Mouse (Mus musculus): Measurements from ENCODE around the gene Atp1b3. TPM values are rescaled to one million over a fixed set of nuclear protein-coding genes. Genes with fewer than 3 reads are reported as not detected.

The Atp1b3 gene
- polyA plus RNA-seq, 1 experiment from 2014 or later: 153 TPM

- Histone ChIP-seq H3K4me1 (replicated peaks) (peaks cover 6% of the 10 kb centered on the region), H3K27me3 (replicated peaks) (no peaks in the 10 kb centered on the region), H3K4me2 (replicated peaks) (no peak overlapping the region), H3K9ac (no peak overlapping the region), H3K36me3 (no peaks in the 10 kb centered on the region), H3K27ac (no peak overlapping the region), H3K4me3 (replicated peaks) (no peak overlapping the region), H3K9me3 (no peaks in the 10 kb centered on the region)
- no peak for ATAC-seq
- WGBS: 51% methylated on average over 18 of the region's 18 CpGs
These were observed 19.7 kb upstream of the Atp1b3 start for GRCm38 (mm10) chr9:96383714-96384487.

GRCm38 (mm10) chr9:96382756-96383155, 18.5 kb upstream of the Atp1b3 start:
- ATAC-seq: no peak
- no peak overlapping the region for H3K4me3 ChIP-seq (replicated peaks)
- H3K36me3 ChIP-seq: no peaks in the 10 kb centered on the region
- 69% methylated on average over 4 of the region's 4 CpGs for WGBS
- no peaks in the 10 kb centered on the region for H3K9me3 ChIP-seq
- no peaks in the 10 kb centered on the region for H3K27me3 ChIP-seq (replicated peaks)
- H3K9ac ChIP-seq: no peak overlapping the region
- H3K27ac ChIP-seq: no peak overlapping the region
- H3K4me1 ChIP-seq (replicated peaks): peaks cover 8% of the 10 kb centered on the region
- H3K4me2 ChIP-seq (replicated peaks): no peak overlapping the region

- Histone ChIP-seq H3K4me2 (replicated peaks) (no peak overlapping the region), H3K27me3 (replicated peaks) (no peaks in the 10 kb centered on the region), H3K9ac (no peak overlapping the region), H3K9me3 (no peaks in the 10 kb centered on the region), H3K27ac (no peak overlapping the region), H3K36me3 (no peaks in the 10 kb centered on the region), H3K4me3 (replicated peaks) (no peak overlapping the region), H3K4me1 (replicated peaks) (peaks cover 8% of the 10 kb centered on the region)
- WGBS: 45% methylated on average over 13 of the region's 13 CpGs
- ATAC-seq: peak; percentile 61; the same call in 1 of the 2 replicates
These were observed 17.2 kb upstream of the Atp1b3 start for GRCm38 (mm10) chr9:96381393-96381792.

GRCm38 (mm10) chr9:96379551-96379950, 15.3 kb upstream of the Atp1b3 start:
- Histone ChIP-seq H3K9ac (no peak overlapping the region), H3K27me3 (replicated peaks) (no peaks in the 10 kb centered on the region), H3K27ac (no peak overlapping the region), H3K4me3 (replicated peaks) (no peak overlapping the region), H3K9me3 (no peaks in the 10 kb centered on the region), H3K4me2 (replicated peaks) (no peak overlapping the region), H3K4me1 (replicated peaks) (peaks cover 8% of the 10 kb centered on the region), H3K36me3 (no peaks in the 10 kb centered on the region)
- 52% methylated on average over 7 of the region's 7 CpGs for WGBS
- no peak for ATAC-seq

DNA sequence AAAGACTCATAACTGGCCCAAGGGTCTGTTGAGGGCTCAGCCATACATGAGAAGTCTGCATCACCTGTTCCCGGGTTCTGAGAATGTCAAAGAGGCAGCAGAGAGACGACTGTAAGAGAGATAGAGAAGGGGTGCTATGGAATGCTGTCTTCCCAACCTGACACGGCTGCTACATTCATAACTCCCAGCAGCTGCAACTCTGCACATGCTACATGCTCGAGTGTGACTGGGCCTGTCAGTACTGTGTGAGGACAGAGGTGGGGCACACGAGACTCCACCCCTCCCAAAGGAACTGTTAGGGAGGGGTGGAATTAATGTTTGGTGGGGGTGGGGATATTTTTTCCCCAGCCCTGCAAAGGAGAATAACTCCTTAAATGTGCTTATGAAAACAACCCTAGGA, 14.5 kb upstream of the Atp1b3 start:
- H3K27me3 ChIP-seq (replicated peaks): no peaks in the 10 kb centered on the region
- H3K4me2 ChIP-seq (replicated peaks): no peak overlapping the region
- 64% methylated on average over 5 of the region's 5 CpGs for WGBS
- H3K9ac ChIP-seq: no peak overlapping the region
- H3K4me1 ChIP-seq (replicated peaks): peaks cover 8% of the 10 kb centered on the region
- no peaks in the 10 kb centered on the region for H3K36me3 ChIP-seq
- no peak for ATAC-seq
- H3K4me3 ChIP-seq (replicated peaks): no peak overlapping the region
- no peaks in the 10 kb centered on the region for H3K9me3 ChIP-seq
- H3K27ac ChIP-seq: no peak overlapping the region

DNA sequence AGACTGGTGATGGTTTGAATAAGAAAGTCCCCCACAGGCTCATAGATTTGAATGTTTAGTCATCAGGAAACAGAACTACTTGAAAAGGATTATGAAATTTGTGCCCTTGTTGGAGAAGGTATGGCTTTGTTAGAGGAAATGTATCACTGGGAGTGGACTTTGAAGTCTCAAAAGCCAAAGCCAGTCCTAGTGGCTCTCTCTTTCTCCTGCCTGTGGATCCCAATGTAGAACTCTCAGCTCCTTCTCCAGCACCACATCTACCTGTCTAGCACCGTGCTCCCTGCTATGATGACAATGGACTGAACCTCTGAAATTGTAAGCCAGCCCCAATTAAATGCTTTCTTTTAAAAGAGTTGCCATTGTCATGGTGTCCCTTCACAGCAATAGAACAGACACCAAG, 12.9 kb upstream of the Atp1b3 start:
- no peak overlapping the region for H3K9ac ChIP-seq
- H3K4me3 ChIP-seq (replicated peaks): no peak overlapping the region
- no peak for ATAC-seq
- no peak overlapping the region for H3K27ac ChIP-seq
- no peak overlapping the region for H3K4me2 ChIP-seq (replicated peaks)
- H3K36me3 ChIP-seq: no peaks in the 10 kb centered on the region
- no peaks in the 10 kb centered on the region for H3K9me3 ChIP-seq
- 100% methylated on average over 1 of the region's 1 CpGs for WGBS
- H3K27me3 ChIP-seq (replicated peaks): no peaks in the 10 kb centered on the region
- peaks cover 8% of the 10 kb centered on the region for H3K4me1 ChIP-seq (replicated peaks)

DNA sequence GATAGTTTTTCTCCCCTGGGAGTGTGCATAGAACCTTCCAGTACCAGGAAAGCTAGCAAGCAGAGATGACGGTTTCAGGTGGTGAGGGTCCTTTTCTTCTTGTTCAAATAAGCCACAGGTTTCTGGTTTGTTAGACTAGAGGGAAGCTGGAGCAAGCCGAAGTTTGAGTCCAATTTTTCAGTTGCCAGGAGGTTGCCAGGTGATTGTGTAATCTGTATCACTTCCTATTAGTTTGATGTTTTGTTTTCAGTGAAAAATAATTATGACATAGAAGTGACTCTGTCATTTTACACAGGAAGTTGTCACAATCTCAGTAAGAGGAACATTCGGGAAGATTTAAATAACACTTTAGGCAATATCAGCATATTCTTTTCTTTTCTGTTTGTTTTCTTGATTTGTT, 11.6 kb upstream of the Atp1b3 start:
- no peak for ATAC-seq
- H3K27ac ChIP-seq: no peak overlapping the region
- H3K9me3 ChIP-seq: no peaks in the 10 kb centered on the region
- WGBS: 74% methylated on average over 3 of the region's 3 CpGs
- H3K4me3 ChIP-seq (replicated peaks): no peak overlapping the region
- H3K9ac ChIP-seq: no peak overlapping the region
- H3K4me2 ChIP-seq (replicated peaks): no peak overlapping the region
- H3K36me3 ChIP-seq: no peaks in the 10 kb centered on the region
- H3K4me1 ChIP-seq (replicated peaks): 0 out of 2 replicates have a peak, but pooled peaks cover 2% of the 10 kb centered on the region
- no peaks in the 10 kb centered on the region for H3K27me3 ChIP-seq (replicated peaks)

DNA sequence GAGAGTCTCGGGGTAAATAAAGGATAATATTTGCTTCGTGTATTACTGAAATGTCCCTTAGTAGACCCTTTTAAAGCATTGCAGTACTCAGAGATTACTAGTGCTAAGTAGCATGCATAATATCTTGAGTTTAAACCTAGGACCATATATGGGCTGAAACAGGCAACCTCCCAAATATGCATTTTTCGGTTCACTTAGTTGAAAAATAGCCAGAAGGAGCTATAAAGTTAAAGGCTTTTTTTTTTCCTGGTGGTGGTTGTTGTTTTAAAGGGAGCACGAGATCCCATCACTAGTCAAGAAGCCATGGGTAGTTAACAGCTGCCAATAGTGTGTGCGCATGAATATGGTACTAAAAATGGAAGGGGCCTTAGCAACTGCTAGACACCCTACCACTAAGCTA, 6.8 kb upstream of the Atp1b3 start:
- Histone ChIP-seq H3K9me3 (no peaks in the 10 kb centered on the region), H3K36me3 (no peaks in the 10 kb centered on the region), H3K27ac (no peak overlapping the region), H3K27me3 (replicated peaks) (no peaks in the 10 kb centered on the region), H3K4me3 (replicated peaks) (no peak overlapping the region), H3K4me2 (replicated peaks) (no peak overlapping the region), H3K9ac (no peak overlapping the region), H3K4me1 (replicated peaks) (no peaks in the 10 kb centered on the region)
- ATAC-seq: no peak
- 64% methylated on average over 5 of the region's 5 CpGs for WGBS

DNA sequence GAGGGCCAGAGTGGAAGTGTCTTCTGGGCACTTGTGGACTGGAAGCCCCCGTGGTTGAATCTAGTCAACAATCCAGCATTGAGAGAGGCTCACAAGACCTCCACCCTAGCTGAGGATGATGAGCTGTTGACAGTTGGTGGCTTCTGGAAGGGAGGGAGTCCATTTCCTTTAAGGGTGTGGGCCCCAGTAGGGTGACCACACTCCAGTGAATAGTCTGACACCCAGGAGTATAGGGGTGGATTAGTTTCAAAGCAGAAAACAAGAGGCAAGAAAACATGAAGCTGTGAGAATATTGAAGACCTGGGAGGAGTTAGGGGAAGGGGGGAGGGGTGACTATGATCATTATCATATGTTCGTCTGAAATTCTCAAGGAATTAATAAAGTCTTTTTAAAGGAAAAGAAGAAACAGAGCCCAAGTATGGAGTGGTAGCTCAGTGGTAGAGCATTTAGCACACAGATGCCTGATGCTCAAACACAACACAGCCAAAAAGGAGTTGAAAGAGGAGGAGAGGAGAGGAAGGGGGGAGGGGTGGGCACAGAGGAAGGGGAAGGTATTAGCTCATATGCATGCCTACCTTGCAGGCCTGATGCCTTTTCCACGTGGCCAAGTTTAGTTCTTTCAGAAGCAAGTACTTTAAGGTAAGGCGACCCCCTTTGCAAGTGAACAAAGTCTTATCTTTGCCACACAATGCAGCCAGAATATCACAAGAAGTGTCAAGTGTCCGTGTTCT, 5.6 kb upstream of the Atp1b3 start:
- no peak for ATAC-seq
- Histone ChIP-seq H3K9me3 (no peaks in the 10 kb centered on the region), H3K27me3 (replicated peaks) (no peaks in the 10 kb centered on the region), H3K27ac (no peak overlapping the region), H3K4me3 (replicated peaks) (no peak overlapping the region), H3K4me1 (replicated peaks) (no peaks in the 10 kb centered on the region), H3K4me2 (replicated peaks) (no peak overlapping the region), H3K9ac (no peak overlapping the region), H3K36me3 (no peaks in the 10 kb centered on the region)
- WGBS: 56% methylated on average over 5 of the region's 5 CpGs

DNA sequence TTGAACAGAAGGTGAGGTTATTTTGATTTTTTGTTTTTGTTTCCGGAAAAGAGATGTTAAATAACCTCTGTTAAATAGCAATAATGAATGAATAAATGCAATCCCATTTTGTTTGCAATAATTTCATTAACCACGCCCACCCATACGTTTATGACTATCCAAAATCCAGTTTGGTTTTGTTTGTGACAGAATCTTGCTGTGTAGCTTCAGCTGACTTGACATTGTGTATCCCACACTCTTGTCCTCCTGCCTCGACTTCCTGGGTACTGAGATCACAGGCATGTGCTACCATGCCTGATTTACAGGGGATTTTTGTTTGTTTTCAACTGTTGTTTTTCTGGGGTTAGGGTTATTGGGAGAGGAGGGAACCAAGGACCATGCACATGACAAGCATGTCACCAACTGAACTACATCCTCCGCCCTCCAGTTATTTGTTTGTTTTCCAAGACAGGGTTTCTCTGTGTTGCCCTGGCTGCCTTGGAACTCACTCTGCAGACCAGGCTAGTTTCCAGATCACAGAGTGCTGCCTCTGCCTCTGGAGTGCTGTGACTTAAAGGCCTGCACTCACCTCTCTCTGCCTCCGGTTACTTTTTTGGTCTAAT, 1.1 kb upstream of the Atp1b3 start:
- Histone ChIP-seq H3K4me2 (replicated peaks) (no peak overlapping the region), H3K36me3 (no peaks in the 10 kb centered on the region), H3K27me3 (replicated peaks) (no peaks in the 10 kb centered on the region), H3K27ac (no peak overlapping the region), H3K4me1 (replicated peaks) (peaks cover 9% of the 10 kb centered on the region; the same call in 1 of the 2 replicates), H3K4me3 (replicated peaks) (no peak overlapping the region), H3K9me3 (no peaks in the 10 kb centered on the region), H3K9ac (no peak overlapping the region)
- 60% methylated on average over 6 of the region's 6 CpGs for WGBS
- no peak for ATAC-seq

- ATAC-seq: peak; percentile 76
These were observed 581 bp downstream of the Atp1b3 start for GRCm38 (mm10) chr9:96363581-96364140.

GRCm38 (mm10) chr9:96360056-96360455, 4.2 kb downstream of the Atp1b3 start:
- no peak overlapping the region for H3K4me3 ChIP-seq (replicated peaks)
- ATAC-seq: no peak
- H3K27me3 ChIP-seq (replicated peaks): no peaks in the 10 kb centered on the region
- peaks cover 9% of the 10 kb centered on the region; the same call in 1 of the 2 replicates for H3K4me1 ChIP-seq (replicated peaks)
- no peaks in the 10 kb centered on the region for H3K36me3 ChIP-seq
- H3K4me2 ChIP-seq (replicated peaks): no peak overlapping the region
- 84% methylated on average over 3 of the region's 3 CpGs for WGBS
- H3K27ac ChIP-seq: no peak overlapping the region
- no peak overlapping the region for H3K9ac ChIP-seq
- H3K9me3 ChIP-seq: no peaks in the 10 kb centered on the region

More at GRCm38 (mm10) chr9:96363581-96364140, 581 bp downstream of the Atp1b3 start:
- WGBS: under 1% methylated on average over 64 of the region's 64 CpGs
- peak overlapping the region; percentile 66 for H3K4me2 ChIP-seq (replicated peaks)
- no peaks in the 10 kb centered on the region for H3K27me3 ChIP-seq (replicated peaks)
- peak overlapping the region; percentile 94 for H3K27ac ChIP-seq
- no peaks in the 10 kb centered on the region for H3K36me3 ChIP-seq
- no peaks in the 10 kb centered on the region for H3K9me3 ChIP-seq
- peak overlapping the region; percentile 82 for H3K9ac ChIP-seq
- peaks cover 9% of the 10 kb centered on the region; the same call in 1 of the 2 replicates for H3K4me1 ChIP-seq (replicated peaks)
- H3K4me3 ChIP-seq (replicated peaks): peak overlapping the region; percentile 85
